Mouse (Mus musculus) liver, embryonic 14.5 days (tissue): ENCODE results near the gene Ajuba. TPM values are rescaled to one million over a fixed set of nuclear protein-coding genes. Genes with fewer than 3 reads are reported as not detected.
A peak's percentile ranks its signal among the peaks of the same experiment; 100 is the strongest.

Source experiments
- ATAC-seq: fragments of 200-750 bp; cut with Nextera tagmentation; 2 replicates; pipeline ENCODE4 v1.8.0; 2017; ENCODE audit warnings: moderate number of reproducible peaks, mild to moderate bottlenecking, moderate library complexity; ENCODE audit not compliant: insufficient read depth
- DNase-seq, 3 experiments: peaks; one replicate each; pipeline ENCODE4 v3.0.0-alpha.2; 2012 to 2013; ENCODE audit warnings: low read depth in 3 of 3, low spot score in 3 of 3
- H3K27ac ChIP-seq: fragments of 300-500 bp; sonication (generic); 2 replicates; pipeline ENCODE4 v1.5.1; 2014; ENCODE audit warnings: moderate library complexity, mild to moderate bottlenecking, control low read depth, inconsistent platforms
- H3K27me3 ChIP-seq: fragments of 300-500 bp; sonication (generic); 2 replicates; pipeline ENCODE4 v1.6.1; 2014; ENCODE audit warnings: mild to moderate bottlenecking, low read length, moderate library complexity; ENCODE audit not compliant: control insufficient read depth, insufficient read depth
- H3K36me3 ChIP-seq: fragments of 300-500 bp; sonication (generic); replicated peaks from 2 replicates; pipeline ENCODE4 v1.6.1; 2014; ENCODE audit warnings: low read depth; ENCODE audit not compliant: control insufficient read depth, insufficient read depth
- H3K4me1 ChIP-seq, 2 experiments: fragments of 200-500 bp in 1 of 2; fragments of 300-500 bp in 1 of 2; sonication (generic) in 1 of 2; replicated peaks; 2 replicates each; pipeline ENCODE4 v1.6.1; 2012 to 2014; ENCODE audit warnings: antibody characterized with exemption in 1 of 2, inconsistent platforms in 1 of 2, low read length in 1 of 2; ENCODE audit not compliant: control insufficient read depth in 2 of 2, insufficient read depth in 2 of 2
- H3K4me2 ChIP-seq: fragments of 300-500 bp; sonication (generic); 2 replicates; pipeline ENCODE4 v1.6.1; 2014; ENCODE audit warnings: low read depth, mild to moderate bottlenecking, control low read depth, moderate library complexity
- H3K4me3 ChIP-seq, 2 experiments: fragments of 200-500 bp in 1 of 2; fragments of 300-500 bp in 1 of 2; sonication (generic) in 1 of 2; 2 replicates each; pipeline ENCODE4 v1.5.1; 2012 to 2014; ENCODE audit warnings: low read depth in 2 of 2, low read length in 2 of 2, mild to moderate bottlenecking in 2 of 2, control low read depth in 1 of 2, inconsistent platforms in 1 of 2, moderate library complexity in 1 of 2; ENCODE audit not compliant: insufficient read depth in 1 of 2
- H3K9ac ChIP-seq: fragments of 300-500 bp; sonication (generic); replicated peaks from 2 replicates; pipeline ENCODE4 v1.6.1; 2014; ENCODE audit warnings: mild to moderate bottlenecking, control low read depth, moderate library complexity
- H3K9me3 ChIP-seq: fragments of 300-500 bp; sonication (generic); 2 replicates; pipeline ENCODE4 v1.6.1; 2016; ENCODE audit warnings: low read length, mixed read lengths; ENCODE audit not compliant: control insufficient read depth
- CTCF ChIP-seq: IDR thresholded peaks from 2 replicates; pipeline ENCODE4 v1.5.1; 2016; ENCODE audit warnings: antibody characterized with exemption, low read depth, control low read depth
- EP300 ChIP-seq: IDR thresholded peaks from 2 replicates; pipeline ENCODE4 v1.6.1; 2016; ENCODE audit warnings: antibody characterized with exemption, low read depth
- WGBS: fragments of 180-500 bp; shearing (Covaris S2); extraction: QIAGEN DNeasy Blood & Tissue Kit; methylation state at CpG from one replicate; pipeline ENCODE4 v1.1.7; 2014; ENCODE audit not compliant: insufficient replicate concordance; 5-methylcytosine and 5-hydroxymethylcytosine counted together
- polyA plus RNA-seq, 2 experiments: library from polyadenylated mRNA; depleted of rRNA in 1 of 2; stranded (reverse) in 1 of 2; unstranded in 1 of 2; fragments of >200 nt; fragmentation: Nextera tagmentation in 1 of 2; extraction: Ambion mirVana in 1 of 2; gene quantifications; 2 replicates each; pipeline versions ENCODE4 v1.2.1 to v1.2.3; 2012 to 2014

Ajuba gene
- polyA plus RNA-seq, 2 experiments = 1.0 to 3.7 TPM

GRCm38 (mm10) chr14:54609245-54609644 lies 31.9 kb upstream of the Ajuba start:
- H3K27me3 ChIP-seq = no peaks in the 10 kb centered on the region
- TF ChIP-seq CTCF (no peak), EP300 (no peak)
- ATAC-seq (no peak), DNase-seq (no peak)
- H3K4me2 ChIP-seq = no peak overlapping the region
- no peaks in the 10 kb centered on the region for H3K9me3 ChIP-seq
- 75% methylated on average over 4 of the region's 4 CpGs for WGBS
- H3K9ac ChIP-seq = no peak overlapping the region
- H3K36me3 ChIP-seq = peaks cover 8% of the 10 kb centered on the region; the same call in 1 of the 2 replicates
- no peak overlapping the region for H3K27ac ChIP-seq
- H3K4me3 ChIP-seq = no peak overlapping the region
- H3K4me1 ChIP-seq = peaks cover 10 to 13% of the 10 kb centered on the region in 2 experiments

GRCm38 (mm10) chr14:54607226-54607625 lies 29.9 kb upstream of the Ajuba start:
- Histone ChIP-seq H3K9ac (no peak overlapping the region), H3K4me3 (no peak overlapping the region), H3K4me2 (no peak overlapping the region), H3K36me3 (no peaks in the 10 kb centered on the region), H3K9me3 (no peaks in the 10 kb centered on the region), H3K27ac (no peak overlapping the region), H3K4me1 (peaks cover 24 to 25% of the 10 kb centered on the region in 2 experiments), H3K27me3 (no peaks in the 10 kb centered on the region)
- 67% methylated on average over 8 of the region's 8 CpGs for WGBS
- no peak for ATAC-seq
- DNase-seq = no peak
- no peak for TF ChIP-seq CTCF

- Histone ChIP-seq H3K4me2 (peak within 1 kb of the TSS; percentile 74), H3K4me1 (peaks cover 27 to 31% of the 10 kb centered on the region in 2 experiments), H3K27ac (peak within 1 kb of the TSS; percentile 59), H3K9me3 (no peaks in the 10 kb centered on the region), H3K9ac (peak within 1 kb of the TSS; percentile 72), H3K4me3 (peak within 1 kb of the TSS; percentile 65 to 75), H3K36me3 (no peaks in the 10 kb centered on the region), H3K27me3 (no peaks in the 10 kb centered on the region)
- DNase-seq = peak; percentile 68 to 69 (median 68)
- peak; percentile 39 for ATAC-seq
- WGBS = under 1% methylated on average over 39 of the region's 39 CpGs
- TF ChIP-seq CTCF = 0 out of 2 replicates have a peak, but pooled peaks have one; percentile 5
- no peak for TF ChIP-seq EP300
These were observed 28.5 kb upstream of the Ajuba start, which contains the start of gene 4931414P19Rik for GRCm38 (mm10) chr14:54605752-54606321. 4931414P19Rik (minus strand) TSS chr14:54605993.

GRCm38 (mm10) chr14:54603686-54604085 lies 26.3 kb upstream of the Ajuba start:
- Histone ChIP-seq H3K27me3 (no peaks in the 10 kb centered on the region), H3K4me3 (peak overlapping the region; percentile 63 to 81), H3K4me2 (peak overlapping the region; percentile 67), H3K9ac (no peak overlapping the region), H3K4me1 (peaks cover 27 to 31% of the 10 kb centered on the region in 2 experiments), H3K36me3 (no peaks in the 10 kb centered on the region), H3K9me3 (no peaks in the 10 kb centered on the region), H3K27ac (peak overlapping the region; percentile 63)
- ATAC-seq (no peak), DNase-seq (no peak)
- 80% methylated on average over 8 of the region's 8 CpGs for WGBS
- no peak for TF ChIP-seq CTCF
- TF ChIP-seq EP300 = no peak

- TF ChIP-seq EP300 (no peak), CTCF (no peak)
- Histone ChIP-seq H3K9ac (peak overlapping the region; percentile 79), H3K27ac (peak overlapping the region; percentile 88), H3K4me1 (peaks cover 27 to 31% of the 10 kb centered on the region in 2 experiments), H3K9me3 (no peaks in the 10 kb centered on the region), H3K36me3 (no peaks in the 10 kb centered on the region), H3K4me2 (peak overlapping the region; percentile 67), H3K4me3 (peak overlapping the region; percentile 81 to 92), H3K27me3 (no peaks in the 10 kb centered on the region)
- ATAC-seq = peak; percentile 99
- WGBS = under 1% methylated on average over 46 of the region's 46 CpGs
- peak; percentile 95 to 98 (median 95) for DNase-seq
These were observed 25.8 kb upstream of the Ajuba start for GRCm38 (mm10) chr14:54603038-54603654.
